Mouse (Mus musculus): ENCODE data around the gene Tmem94.
"Not testable (repeated sequence)": the region's sequence is repeated elsewhere in the genome, so short reads cannot be mapped to it uniquely, and the experiment has no call there.

- TF ChIP-seq MAFK (IDR thresholded peaks at IDR 0.05; ENCODE audit: insufficient read depth, low read depth, low read length); ZC3H11A (IDR thresholded peaks at IDR 0.05; ENCODE audit: borderline replicate concordance, low read depth, low read length); HCFC1 (IDR thresholded peaks at IDR 0.05; ENCODE audit: borderline replicate concordance, insufficient read depth, low read length): not testable (repeated sequence)
These were observed 3.1 kb upstream of the Tmem94 start for GRCm38 (mm10) chr11:115762176-115762575.
